Mouse (Mus musculus) MEL (cell line): ENCODE measurements around the gene Smim5.

Experiments
- CHD1 ChIP-seq: IDR thresholded peaks from 2 replicates; pipeline ENCODE4 v1.6.1; 2012; ENCODE audit warnings: low read depth, mild to moderate bottlenecking, inconsistent platforms, low read length, improper control_type of control experiment
- CTCF ChIP-seq, 3 experiments: IDR thresholded peaks in 2 of 3; conservative IDR thresholded peaks in 1 of 3; 2 replicates each; pipeline ENCODE4 v1.5.1; 2011 to 2012; ENCODE audit warnings: low read length in 3 of 3, low read depth in 2 of 3, mild to moderate bottlenecking in 2 of 3, improper control_type of control experiment in 1 of 3, inconsistent platforms in 1 of 3, mixed read lengths in 1 of 3, moderate library complexity in 1 of 3; ENCODE audit not compliant: control insufficient read depth in 1 of 3, insufficient read depth in 1 of 3, poor library complexity in 1 of 3, severe bottlenecking in 1 of 3
- GABPA ChIP-seq: IDR thresholded peaks from 2 replicates; pipeline ENCODE4 v1.6.1; 2012; ENCODE audit warnings: low read depth, mild to moderate bottlenecking, inconsistent platforms, low read length, improper control_type of control experiment, moderate library complexity
- GATA1 ChIP-seq: IDR thresholded peaks from 2 replicates; pipeline ENCODE4 v1.6.1; 2011; ENCODE audit warnings: low read depth, low read length, improper control_type of control experiment
- MEF2A ChIP-seq: IDR thresholded peaks from 2 replicates; pipeline ENCODE4 v1.6.1; 2014; ENCODE audit warnings: low read depth, mild to moderate bottlenecking, inconsistent platforms, low read length, improper control_type of control experiment; ENCODE audit not compliant: poor library complexity, insufficient replicate concordance, severe bottlenecking; ENCODE audit errors: extremely low read depth
- MXI1 ChIP-seq: IDR thresholded peaks from 2 replicates; pipeline ENCODE4 v1.6.1; 2011; ENCODE audit warnings: mild to moderate bottlenecking, low read depth, low read length, improper control_type of control experiment
- POLR2A ChIP-seq, 2 experiments: IDR thresholded peaks; 2 replicates each; pipeline ENCODE4 v1.6.1; 2011 to 2012; ENCODE audit warnings: low read length in 2 of 2, mild to moderate bottlenecking in 2 of 2, control low read depth in 1 of 2, improper control_type of control experiment in 1 of 2, low read depth in 1 of 2, moderate library complexity in 1 of 2; ENCODE audit not compliant: control insufficient read depth in 1 of 2, insufficient read depth in 1 of 2, poor library complexity in 1 of 2
- TBP ChIP-seq: IDR thresholded peaks from 2 replicates; pipeline ENCODE4 v1.8.0; 2011; ENCODE audit warnings: low read depth, low read length, improper control_type of control experiment
- UBTF ChIP-seq: IDR thresholded peaks from 2 replicates; pipeline ENCODE4 v1.6.1; 2012; ENCODE audit warnings: low read depth, mild to moderate bottlenecking, inconsistent platforms, low read length, improper control_type of control experiment, moderate library complexity, borderline replicate concordance; ENCODE audit not compliant: insufficient read depth
- USF2 ChIP-seq, 2 experiments: IDR thresholded peaks; 2 replicates each; pipeline ENCODE4 v1.6.1; 2011 to 2012; ENCODE audit warnings: improper control_type of control experiment in 2 of 2, low read length in 2 of 2, borderline replicate concordance in 1 of 2, inconsistent platforms in 1 of 2, low read depth in 1 of 2, mild to moderate bottlenecking in 1 of 2; ENCODE audit not compliant: insufficient read depth in 1 of 2
- ZNF384 ChIP-seq: IDR thresholded peaks from 2 replicates; pipeline ENCODE4 v1.6.1; 2012; ENCODE audit warnings: low read depth, mild to moderate bottlenecking, inconsistent platforms, low read length, improper control_type of control experiment

DNA sequence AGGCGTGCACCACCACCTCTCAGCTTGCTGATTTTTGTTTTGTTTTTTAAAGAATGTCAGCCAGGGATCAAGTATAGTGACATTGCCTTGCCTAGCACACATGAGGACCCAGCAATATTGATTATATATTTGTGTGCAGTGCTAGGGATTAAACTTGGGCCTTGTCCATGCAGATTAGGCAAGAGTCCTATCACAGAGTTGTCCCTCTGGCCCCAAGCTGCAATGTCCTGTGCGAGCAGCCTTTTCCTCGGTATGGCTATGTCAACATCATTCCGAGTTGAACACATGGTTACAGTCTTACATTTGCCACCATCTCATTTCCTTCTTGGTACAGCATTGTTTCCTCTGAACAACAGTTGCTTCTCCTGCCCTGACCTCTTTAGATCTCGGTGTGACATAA is 19.3 kb downstream of the Smim5 start:
- TF ChIP-seq USF2 (IDR thresholded peaks at IDR 0.05; ENCODE audit: borderline replicate concordance in 1 of 2, insufficient read depth in 1 of 2, low read depth in 1 of 2, low read length in 2 of 2): no peak
- TF ChIP-seq MEF2A: no peak
- TF ChIP-seq CTCF (IDR thresholded peaks at IDR 0.05 in 2 of 3, conservative IDR thresholded peaks at IDR 0.05 in 1 of 3; ENCODE audit: control insufficient read depth in 1 of 3, insufficient read depth in 1 of 3, low read depth in 2 of 3, low read length in 3 of 3, poor library complexity in 1 of 3, severe bottlenecking in 1 of 3): no peak
- no peak for TF ChIP-seq GATA1
- TF ChIP-seq POLR2A (IDR thresholded peaks at IDR 0.05; ENCODE audit: control insufficient read depth in 1 of 2, insufficient read depth in 1 of 2, low read depth in 1 of 2, low read length in 2 of 2, poor library complexity in 1 of 2): no peak
- no peak for TF ChIP-seq UBTF
- no peak for TF ChIP-seq GABPA
- TF ChIP-seq CHD1: no peak
- TF ChIP-seq TBP: no peak
- no peak for TF ChIP-seq ZNF384
- TF ChIP-seq MXI1: no peak
